Mouse (Mus musculus) retina, adult 2 months (tissue): ENCODE measurements around the gene Tprn.

ENCODE experiments used
- DNase-seq: peaks from one replicate; pipeline ENCODE4 v3.0.0-alpha.2; 2012; ENCODE audit warnings: low read depth, low spot score

The Tprn gene

DNA sequence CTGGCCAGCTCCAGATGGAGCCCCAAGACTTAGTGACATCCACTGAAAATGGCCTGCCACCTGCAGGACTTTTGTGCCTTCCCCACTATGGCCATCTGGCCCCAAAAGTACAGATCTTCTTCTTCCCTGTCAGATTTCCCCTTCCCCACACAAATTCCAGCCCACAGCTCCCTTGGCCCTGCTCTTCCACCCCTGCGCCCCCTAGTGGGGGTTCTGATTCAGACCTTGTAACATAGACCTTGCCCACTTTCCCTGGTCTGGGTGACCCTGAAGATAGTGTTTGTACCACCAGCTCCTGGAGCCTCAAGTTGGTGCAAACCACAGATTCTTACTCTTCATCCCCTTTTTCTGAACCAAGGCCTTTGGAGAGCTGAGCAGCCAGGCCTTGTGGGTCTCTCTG is 30.4 kb downstream of the Tprn start:
- peak; percentile 41 for DNase-seq

- DNase-seq: no peak
Measured at GRCm38 (mm10) chr2:25293706-25294105, 31.3 kb downstream of the Tprn start.

DNA sequence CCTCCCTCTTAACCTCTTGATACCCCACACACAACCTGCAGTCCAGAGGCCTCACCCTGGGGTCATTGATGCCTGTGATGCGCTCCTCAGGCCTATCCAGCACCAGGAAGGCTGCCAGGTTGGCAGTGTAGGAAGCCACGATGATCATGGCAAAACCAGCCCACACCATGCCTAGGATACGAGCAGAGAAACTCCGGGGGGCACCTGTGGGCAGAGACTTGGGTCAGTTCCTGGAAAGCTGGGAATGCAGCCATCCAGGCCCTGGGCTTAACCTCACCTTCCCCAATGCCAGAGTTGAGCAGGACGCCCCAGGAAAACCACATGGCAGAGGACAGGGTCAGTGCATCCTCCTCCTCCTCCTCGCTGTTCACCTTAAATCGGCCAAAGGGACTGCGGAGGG is 34.7 kb downstream of the Tprn start:
- DNase-seq: no peak

DNA sequence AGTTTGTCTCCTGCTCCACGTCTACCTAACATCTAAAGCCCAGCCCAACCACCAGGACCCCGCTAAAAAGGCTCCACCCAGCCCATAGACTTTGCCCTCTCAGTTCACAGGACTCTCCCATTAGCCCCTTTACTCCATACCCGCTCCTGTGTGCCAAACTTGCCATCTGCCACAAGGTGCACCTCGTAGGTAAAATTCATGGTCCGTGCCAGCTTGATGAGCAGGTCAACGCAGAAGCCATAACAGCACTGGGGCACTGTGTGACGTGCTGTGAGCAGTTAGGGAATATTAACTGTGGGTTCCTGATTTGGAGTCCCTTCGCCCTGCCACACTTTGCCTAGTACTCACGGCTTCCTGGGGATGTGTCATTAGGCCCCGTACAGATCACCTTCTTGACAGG is 35.6 kb downstream of the Tprn start:
- no peak for DNase-seq

DNA sequence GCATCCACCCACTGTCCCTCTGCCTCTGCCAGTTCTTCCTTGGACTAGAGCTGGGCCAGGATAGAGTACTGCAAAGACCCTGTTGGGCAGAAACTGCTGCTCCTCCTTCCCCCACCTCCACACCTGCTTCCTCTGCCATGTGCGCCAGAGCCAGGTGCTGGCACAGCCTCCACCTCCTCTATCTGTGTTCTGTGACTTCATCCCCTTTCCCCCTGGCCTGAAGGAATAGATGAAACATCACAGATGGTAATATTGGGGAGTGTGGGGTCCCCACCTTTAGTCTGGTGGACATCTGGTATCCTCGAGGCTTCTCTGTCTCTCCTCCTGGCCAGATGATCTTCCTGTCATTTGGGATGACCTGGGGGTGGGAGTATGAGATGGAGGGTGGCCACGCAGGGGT is 41.0 kb downstream of the Tprn start:
- DNase-seq: no peak

DNA sequence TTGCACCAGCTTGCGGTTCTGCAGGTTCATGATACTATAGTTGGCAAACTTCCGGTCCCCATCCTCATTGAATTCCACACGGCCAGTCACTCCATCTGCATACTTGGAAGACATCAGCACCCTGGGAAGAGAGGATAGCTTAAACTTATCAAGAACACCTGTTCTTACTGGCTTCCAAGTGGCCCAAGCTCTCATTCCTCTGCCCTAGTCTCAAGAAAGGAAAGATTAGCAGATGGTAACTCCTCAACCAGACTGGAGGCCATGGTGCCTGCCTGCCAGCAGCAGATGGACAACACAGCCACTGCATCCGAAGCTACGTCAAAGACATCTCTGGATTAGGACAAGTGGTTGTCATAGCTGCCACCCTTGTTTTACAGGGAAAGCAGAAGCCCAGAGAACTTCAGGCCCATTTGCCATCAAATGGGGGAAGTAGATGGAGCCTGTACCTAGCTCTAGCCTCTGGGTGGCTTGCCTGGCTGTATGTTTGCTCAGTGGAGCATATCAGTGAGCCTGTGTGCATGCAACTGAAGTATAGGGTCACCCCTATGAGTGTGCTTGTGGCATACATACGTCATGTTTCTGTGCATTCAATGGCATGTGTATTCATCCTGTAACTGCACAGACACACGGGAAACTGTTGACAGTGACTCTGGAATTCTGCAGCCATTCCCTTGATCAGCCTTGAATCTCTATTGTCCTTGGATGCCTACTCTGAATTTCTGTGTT is 41.7 kb downstream of the Tprn start:
- DNase-seq: no peak

- no peak for DNase-seq
Measured at GRCm38 (mm10) chr2:25304657-25305541, 42.5 kb downstream of the Tprn start.

DNA sequence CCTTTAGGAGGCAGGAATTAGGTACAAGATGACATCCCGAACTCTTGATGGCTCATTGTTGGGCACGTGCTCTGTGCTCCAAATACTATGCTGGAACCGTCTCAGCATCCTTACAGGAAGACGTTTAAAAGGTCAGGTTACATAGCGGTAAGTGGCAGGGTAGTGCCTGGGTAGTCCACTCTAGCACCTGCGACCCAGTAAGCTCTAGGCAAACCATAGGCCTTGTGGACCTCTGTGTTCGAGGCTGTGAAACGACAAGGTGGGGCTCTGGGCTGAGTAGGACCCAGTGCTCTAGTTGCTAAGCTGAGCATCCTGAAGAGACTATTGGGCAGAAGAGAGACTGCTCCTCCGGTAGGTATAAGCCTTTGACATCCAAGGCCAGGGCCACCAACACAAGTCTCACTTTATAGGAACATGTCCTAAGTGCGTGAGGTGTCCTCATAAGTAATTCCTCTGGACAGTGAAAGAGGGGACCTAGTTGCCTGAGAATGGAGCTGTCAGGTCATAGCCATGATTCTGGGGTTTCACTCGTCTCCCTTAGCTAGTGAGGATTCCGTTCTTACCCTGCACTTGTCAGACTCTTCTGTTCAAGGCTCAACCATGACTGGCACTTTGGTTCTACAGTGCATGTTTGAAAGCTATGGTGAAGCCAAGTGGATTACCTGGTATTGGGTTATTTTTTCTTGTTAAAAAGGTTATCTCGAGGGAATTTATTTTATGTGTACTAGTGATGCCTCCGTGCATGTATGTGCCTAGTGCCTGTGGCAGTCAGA is 43.4 kb downstream of the Tprn start:
- no peak for DNase-seq

DNA sequence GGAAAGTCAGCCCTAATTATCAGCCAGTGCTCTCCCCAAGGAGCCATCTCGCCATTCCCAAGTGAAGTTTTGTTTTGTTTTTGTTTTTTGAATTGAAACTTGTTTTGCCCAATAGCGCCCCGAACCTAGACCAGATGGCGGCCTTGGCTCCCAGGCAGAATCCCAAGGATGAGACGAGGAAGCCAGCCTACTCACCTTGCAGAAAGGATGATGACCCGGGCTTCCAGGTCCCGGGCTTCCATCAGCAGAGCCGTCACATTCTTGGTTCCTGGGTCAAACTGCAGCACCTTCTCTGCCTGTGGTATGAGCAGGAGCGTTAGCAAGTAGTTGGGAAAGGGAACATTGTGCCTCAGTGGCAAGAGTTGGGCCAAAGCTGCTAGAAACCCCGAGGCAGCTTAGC is 47.8 kb downstream of the Tprn start:
- no peak for DNase-seq

DNA sequence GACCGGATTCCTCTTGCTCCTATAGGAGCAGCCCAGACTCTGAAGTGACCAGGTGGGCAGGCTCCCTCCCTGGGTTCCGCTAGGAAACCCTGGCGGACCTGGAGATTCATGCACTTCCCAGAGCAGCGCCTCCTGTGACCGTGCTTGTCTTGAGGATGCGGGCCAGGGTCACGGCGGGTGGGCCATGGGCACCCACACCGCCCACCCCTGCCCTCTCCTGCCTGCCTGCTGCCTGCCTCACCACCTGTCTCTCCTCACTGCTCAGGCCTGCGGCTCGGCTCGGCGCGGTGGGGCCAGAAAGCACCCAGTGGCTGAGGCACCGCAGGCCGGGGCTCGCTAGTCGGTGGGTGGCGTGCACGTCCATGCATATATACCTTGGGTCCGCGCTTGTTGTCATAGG is 48.6 kb downstream of the Tprn start:
- no peak for DNase-seq

DNA sequence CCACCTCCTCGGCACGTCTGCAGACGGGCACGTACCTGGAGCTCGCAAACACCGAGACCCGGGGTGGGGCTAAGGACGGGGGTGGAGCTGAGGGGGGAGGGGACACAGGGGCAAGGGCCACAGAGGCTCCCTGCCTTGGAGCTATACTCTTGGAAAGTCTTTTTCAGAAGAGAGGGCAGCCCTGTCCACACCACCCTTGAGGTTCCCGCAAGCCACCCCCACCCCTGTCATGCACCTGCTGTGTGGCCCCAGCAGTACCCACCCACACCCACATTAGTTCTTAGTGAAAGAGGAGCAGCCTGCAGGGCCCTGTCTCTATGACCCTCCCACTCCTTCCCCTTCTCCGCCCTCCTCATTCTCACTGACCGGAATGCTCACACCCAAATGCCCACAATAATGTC is 49.1 kb downstream of the Tprn start:
- no peak for DNase-seq

DNA sequence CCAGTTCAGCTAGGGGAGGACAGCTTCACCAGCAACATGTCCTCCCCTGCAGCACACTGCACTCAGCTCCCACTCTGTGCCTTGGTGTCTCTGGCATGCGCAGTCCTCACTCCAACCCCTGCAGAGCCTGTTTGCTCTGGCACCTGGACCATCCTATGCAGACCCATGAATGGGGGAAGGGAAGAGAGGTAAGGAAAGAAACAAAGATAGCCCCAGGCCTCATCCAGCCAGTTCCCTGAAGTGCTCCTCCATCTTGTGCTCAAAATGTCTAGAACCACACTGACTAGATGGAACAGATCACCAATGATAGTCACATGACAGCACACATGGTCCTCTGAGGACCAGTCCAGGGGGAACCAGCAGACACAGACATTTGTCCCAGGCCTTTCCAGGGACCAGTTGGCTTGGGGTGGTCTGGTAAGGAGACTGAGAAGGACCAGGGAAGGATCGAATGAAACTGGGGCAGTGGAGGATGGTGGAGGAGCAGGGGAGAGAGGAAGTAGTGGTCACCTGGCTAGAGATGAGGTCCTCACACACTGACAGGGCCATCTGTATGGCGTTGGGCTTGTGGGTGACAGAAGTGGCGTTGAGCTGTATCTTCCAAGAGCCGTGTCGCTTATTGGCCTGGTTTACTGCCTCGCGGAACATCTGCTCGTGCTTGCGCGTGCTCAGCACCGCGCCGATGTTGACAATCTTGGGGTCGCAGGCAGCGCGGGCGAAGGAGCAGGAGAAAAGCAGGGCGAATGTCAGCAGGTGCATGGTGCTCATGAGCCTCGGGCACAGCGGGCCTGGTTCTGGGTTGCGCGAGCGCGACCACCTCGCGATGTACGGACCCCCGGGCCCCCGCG is 55.9 kb downstream of the Tprn start:
- DNase-seq: no peak

DNA sequence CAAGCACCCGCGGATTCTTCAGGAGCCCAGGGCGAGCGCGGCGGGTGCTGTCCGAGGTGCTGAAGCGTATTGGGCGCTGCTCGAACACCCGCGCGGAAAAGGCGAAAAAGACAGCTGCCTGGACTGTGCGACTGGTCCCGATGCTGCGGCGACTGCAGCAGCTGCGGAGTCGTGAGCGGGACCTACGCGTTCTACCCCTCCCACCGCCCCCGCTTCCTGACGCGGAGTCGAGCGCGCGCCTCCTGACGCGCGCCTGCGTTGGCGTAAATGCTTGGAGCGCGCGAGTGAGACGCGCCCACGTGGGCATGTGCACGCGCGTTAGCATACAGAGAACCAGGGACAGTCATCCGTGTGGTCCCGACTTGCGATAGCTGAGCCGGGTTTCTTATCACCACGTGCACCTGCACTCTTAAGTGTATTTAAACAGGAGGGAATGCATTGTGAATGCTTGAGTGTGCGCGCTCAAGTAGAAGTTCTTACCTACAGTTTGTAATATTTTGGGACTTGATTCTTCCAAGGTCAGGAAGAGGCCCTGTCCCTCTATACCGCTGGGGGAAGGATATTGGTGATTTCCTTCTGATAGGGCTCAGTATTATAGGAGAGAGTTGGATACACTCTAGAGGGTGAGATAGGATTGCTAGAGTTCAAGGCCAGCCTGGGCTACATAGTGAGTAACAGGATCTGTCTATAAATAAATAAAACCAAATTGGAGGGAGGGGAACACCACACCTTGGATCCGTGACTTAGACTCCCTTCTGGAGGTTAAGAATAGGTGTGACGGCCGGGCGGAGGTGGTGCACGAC is 56.8 kb downstream of the Tprn start, which contains the start of gene Grin1:
Gene Grin1, minus strand, starts transcription at position 217 of the 803 bp plus-strand sequence.
- DNase-seq: peak; percentile 57
